Mouse (Mus musculus): ENCODE measurements around the gene Plekhf1. TPM values are rescaled to one million over a fixed set of nuclear protein-coding genes. Genes with fewer than 3 reads are reported as not detected.
A peak's percentile ranks its signal among the peaks of the same experiment; 100 is the strongest.

Plekhf1 gene
- polyA plus RNA-seq, 1 experiment, result 0.41 TPM

GRCm38 (mm10) chr7:38200606-38201289, 27.1 kb downstream of the Plekhf1 start:
- no peak for TF ChIP-seq POLR2A (IDR thresholded peaks at IDR 0.05; ENCODE audit: borderline replicate concordance, extremely low read depth, insufficient read depth, insufficient read length, poor library complexity, severe bottlenecking)
- TF ChIP-seq CTCF (IDR thresholded peaks at IDR 0.05; ENCODE audit: borderline replicate concordance, extremely low read depth, insufficient read depth, insufficient read length), result peak; percentile 100
- peak; percentile 92 for DNase-seq (ENCODE audit: low read depth)

GRCm38 (mm10) chr7:38199907-38200605, 27.8 kb downstream of the Plekhf1 start:
- TF ChIP-seq POLR2A (IDR thresholded peaks at IDR 0.05; ENCODE audit: borderline replicate concordance, extremely low read depth, insufficient read depth, insufficient read length, poor library complexity, severe bottlenecking) (no peak), CTCF (IDR thresholded peaks at IDR 0.05; ENCODE audit: borderline replicate concordance, extremely low read depth, insufficient read depth, insufficient read length) (no peak)
- DNase-seq (ENCODE audit: low read depth), result no peak

- no peak for DNase-seq (ENCODE audit: low read depth)
- no peak for TF ChIP-seq POLR2A (IDR thresholded peaks at IDR 0.05; ENCODE audit: borderline replicate concordance, extremely low read depth, insufficient read depth, insufficient read length, poor library complexity, severe bottlenecking)
- TF ChIP-seq CTCF (IDR thresholded peaks at IDR 0.05; ENCODE audit: borderline replicate concordance, extremely low read depth, insufficient read depth, insufficient read length), result peak; percentile 41; the same call in 1 of the 2 replicates
Observed at GRCm38 (mm10) chr7:38191571-38191970, 36.2 kb downstream of the Plekhf1 start.

GRCm38 (mm10) chr7:38191146-38191545, 36.7 kb downstream of the Plekhf1 start:
- DNase-seq (ENCODE audit: low read depth), result no peak
- TF ChIP-seq POLR2A (IDR thresholded peaks at IDR 0.05; ENCODE audit: borderline replicate concordance, extremely low read depth, insufficient read depth, insufficient read length, poor library complexity, severe bottlenecking) (no peak), CTCF (IDR thresholded peaks at IDR 0.05; ENCODE audit: borderline replicate concordance, extremely low read depth, insufficient read depth, insufficient read length) (no peak)

- TF ChIP-seq CTCF (IDR thresholded peaks at IDR 0.05; ENCODE audit: borderline replicate concordance, extremely low read depth, insufficient read depth, insufficient read length) (peak; percentile 29; the same call in 1 of the 2 replicates), POLR2A (IDR thresholded peaks at IDR 0.05; ENCODE audit: borderline replicate concordance, extremely low read depth, insufficient read depth, insufficient read length, poor library complexity, severe bottlenecking) (no peak)
- no peak for DNase-seq (ENCODE audit: low read depth)
Observed at GRCm38 (mm10) chr7:38190056-38190835, 37.6 kb downstream of the Plekhf1 start.

GRCm38 (mm10) chr7:38189136-38189982, 38.5 kb downstream of the Plekhf1 start:
- DNase-seq (ENCODE audit: low read depth), result no peak
- TF ChIP-seq POLR2A (IDR thresholded peaks at IDR 0.05; ENCODE audit: borderline replicate concordance, extremely low read depth, insufficient read depth, insufficient read length, poor library complexity, severe bottlenecking) (no peak), CTCF (IDR thresholded peaks at IDR 0.05; ENCODE audit: borderline replicate concordance, extremely low read depth, insufficient read depth, insufficient read length) (no peak)

- TF ChIP-seq CTCF (IDR thresholded peaks at IDR 0.05; ENCODE audit: borderline replicate concordance, extremely low read depth, insufficient read depth, insufficient read length), result no peak
- no peak for TF ChIP-seq POLR2A (IDR thresholded peaks at IDR 0.05; ENCODE audit: borderline replicate concordance, extremely low read depth, insufficient read depth, insufficient read length, poor library complexity, severe bottlenecking)
- DNase-seq (ENCODE audit: low read depth), result no peak
Observed at GRCm38 (mm10) chr7:38188281-38189075, 39.3 kb downstream of the Plekhf1 start.

- no peak for DNase-seq (ENCODE audit: low read depth)
Observed at GRCm38 (mm10) chr7:38187796-38188195, 40.0 kb downstream of the Plekhf1 start.

GRCm38 (mm10) chr7:38186861-38187260, 41.0 kb downstream of the Plekhf1 start:
- TF ChIP-seq CTCF (IDR thresholded peaks at IDR 0.05; ENCODE audit: borderline replicate concordance, extremely low read depth, insufficient read depth, insufficient read length) (no peak), POLR2A (IDR thresholded peaks at IDR 0.05; ENCODE audit: borderline replicate concordance, extremely low read depth, insufficient read depth, insufficient read length, poor library complexity, severe bottlenecking) (no peak)
- no peak for DNase-seq (ENCODE audit: low read depth)

More at GRCm38 (mm10) chr7:38187796-38188195, 40.0 kb downstream of the Plekhf1 start:
- TF ChIP-seq CTCF (IDR thresholded peaks at IDR 0.05; ENCODE audit: borderline replicate concordance, extremely low read depth, insufficient read depth, insufficient read length) (no peak), POLR2A (IDR thresholded peaks at IDR 0.05; ENCODE audit: borderline replicate concordance, extremely low read depth, insufficient read depth, insufficient read length, poor library complexity, severe bottlenecking) (no peak)

GRCm38 (mm10) chr7:38184786-38185185, 43.0 kb downstream of the Plekhf1 start:
- TF ChIP-seq CTCF (IDR thresholded peaks at IDR 0.05; ENCODE audit: borderline replicate concordance, extremely low read depth, insufficient read depth, insufficient read length) (no peak), POLR2A (IDR thresholded peaks at IDR 0.05; ENCODE audit: borderline replicate concordance, extremely low read depth, insufficient read depth, insufficient read length, poor library complexity, severe bottlenecking) (no peak)
- no peak for DNase-seq (ENCODE audit: low read depth)

All from brain, embryonic 14.5 days (tissue).